Mouse (Mus musculus): Measurements from ENCODE around the gene Qrsl1.
A peak's percentile ranks its signal among the peaks of the same experiment; 100 is the strongest.

- TF ChIP-seq CTCF (IDR thresholded peaks at IDR 0.05; ENCODE audit: borderline replicate concordance, insufficient read depth, low read length) (peak; percentile 62; the same call in 1 of the 2 replicates), POLR2A (IDR thresholded peaks at IDR 0.05; ENCODE audit: low read depth, low read length) (no peak)
Observed at GRCm38 (mm10) chr10:43870752-43871151, 30.8 kb downstream of the Qrsl1 start.
